Mouse (Mus musculus) heart, embryonic 13.5 days (tissue): ENCODE measurements around the gene Ptges3l. TPM values are rescaled to one million over a fixed set of nuclear protein-coding genes. Genes with fewer than 3 reads are reported as not detected.
"Not testable (repeated sequence)": the region's sequence is repeated elsewhere in the genome, so short reads cannot be mapped to it uniquely, and the experiment has no call there.

Source experiments
- ATAC-seq: fragments of 200-750 bp; cut with Nextera tagmentation; 2 replicates; pipeline ENCODE4 v1.8.0; 2017; ENCODE audit warnings: moderate TSS enrichment; ENCODE audit not compliant: insufficient number of reproducible peaks, low FRiP score, low TSS enrichment; ENCODE audit errors: extremely low read depth
- H3K27ac ChIP-seq: fragments of 300-500 bp; sonication (generic); replicated peaks from 2 replicates; pipeline ENCODE4 v1.5.1; 2015; ENCODE audit warnings: moderate library complexity, mild to moderate bottlenecking, inconsistent platforms
- H3K27me3 ChIP-seq: fragments of 300-500 bp; sonication (generic); replicated peaks from 2 replicates; pipeline ENCODE4 v1.6.1; 2015; ENCODE audit warnings: mild to moderate bottlenecking, inconsistent platforms
- H3K36me3 ChIP-seq: fragments of 300-500 bp; sonication (generic); 2 replicates; pipeline ENCODE4 v1.6.1; 2015; ENCODE audit warnings: mild to moderate bottlenecking, inconsistent platforms
- H3K4me1 ChIP-seq: fragments of 300-500 bp; sonication (generic); 2 replicates; pipeline ENCODE4 v1.6.1; 2015; ENCODE audit warnings: inconsistent platforms
- H3K4me2 ChIP-seq: fragments of 300-500 bp; sonication (generic); 2 replicates; pipeline ENCODE4 v1.6.1; 2015; ENCODE audit warnings: inconsistent platforms, mild to moderate bottlenecking, moderate library complexity
- H3K4me3 ChIP-seq: fragments of 300-500 bp; sonication (generic); 2 replicates; pipeline ENCODE4 v1.5.1; 2015; ENCODE audit warnings: moderate library complexity, mild to moderate bottlenecking, inconsistent platforms
- H3K9ac ChIP-seq: fragments of 300-500 bp; sonication (generic); 2 replicates; pipeline ENCODE4 v1.6.1; 2015; ENCODE audit warnings: inconsistent platforms, mild to moderate bottlenecking, moderate library complexity
- H3K9me3 ChIP-seq: fragments of 300-500 bp; sonication (generic); 2 replicates; pipeline ENCODE4 v1.6.1; 2016; ENCODE audit warnings: inconsistent platforms
- WGBS: fragments of 180-500 bp; shearing (Covaris S2); methylation state at CpG from one replicate; pipeline ENCODE4 v1.1.7; 2015; ENCODE audit warnings: mixed read lengths; 5-methylcytosine and 5-hydroxymethylcytosine counted together
- polyA plus RNA-seq: library from polyadenylated mRNA; unstranded; fragments of >200 nt; fragmentation: Nextera tagmentation; extraction: Ambion mirVana; gene quantifications from 2 replicates; pipeline ENCODE4 v1.2.1, GENCODE M21; 2015

Gene Ptges3l
- polyA plus RNA-seq, 1 experiment from 2014 or later: 71.6 TPM

DNA sequence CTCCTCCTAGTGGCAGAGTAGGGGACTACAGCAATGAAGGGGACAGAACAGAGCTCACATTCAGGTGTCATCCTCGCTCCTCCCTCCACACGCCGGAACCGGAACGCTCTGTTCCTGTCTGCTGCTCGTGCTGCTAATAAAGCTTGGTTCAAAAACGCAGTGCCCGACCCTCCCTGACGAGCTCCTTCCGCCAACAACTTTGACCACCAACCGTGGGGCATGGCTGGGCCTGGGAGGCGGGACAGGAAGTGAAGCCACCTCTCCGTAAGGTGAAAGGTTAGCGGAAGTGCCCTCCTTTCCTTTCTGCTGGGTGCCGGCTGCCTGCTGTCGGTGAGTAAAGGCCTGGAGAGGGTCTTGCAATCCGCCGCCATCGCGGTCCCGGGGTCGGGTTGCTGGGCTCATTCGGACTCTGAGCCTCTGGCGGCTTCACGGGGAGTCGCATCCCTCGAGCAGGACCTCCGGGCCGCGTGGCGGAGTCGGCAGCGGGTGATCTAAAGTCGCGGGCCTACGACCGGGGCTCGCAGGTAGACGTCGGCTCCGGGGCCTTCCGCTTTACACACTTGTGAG, 17.1 kb upstream of the Ptges3l start, which contains the start of gene Rpl27:
Rpl27 (plus strand) TSS at position 172 of the 567 bp plus-strand sequence.
- H3K4me2 ChIP-seq: peak within 1 kb of the TSS; percentile 86
- H3K4me3 ChIP-seq: peak within 1 kb of the TSS; percentile 91
- H3K9ac ChIP-seq: peak within 1 kb of the TSS; percentile 97
- H3K27me3 ChIP-seq: no peaks in the 10 kb centered on the region
- peak within 1 kb of the TSS; percentile 91 for H3K27ac ChIP-seq
- peaks cover 33% of the 10 kb centered on the region for H3K36me3 ChIP-seq
- ATAC-seq: peak; percentile 99
- under 1% methylated on average over 42 of the region's 42 CpGs for WGBS
- H3K9me3 ChIP-seq: no peaks in the 10 kb centered on the region
- peaks cover 21% of the 10 kb centered on the region for H3K4me1 ChIP-seq

DNA sequence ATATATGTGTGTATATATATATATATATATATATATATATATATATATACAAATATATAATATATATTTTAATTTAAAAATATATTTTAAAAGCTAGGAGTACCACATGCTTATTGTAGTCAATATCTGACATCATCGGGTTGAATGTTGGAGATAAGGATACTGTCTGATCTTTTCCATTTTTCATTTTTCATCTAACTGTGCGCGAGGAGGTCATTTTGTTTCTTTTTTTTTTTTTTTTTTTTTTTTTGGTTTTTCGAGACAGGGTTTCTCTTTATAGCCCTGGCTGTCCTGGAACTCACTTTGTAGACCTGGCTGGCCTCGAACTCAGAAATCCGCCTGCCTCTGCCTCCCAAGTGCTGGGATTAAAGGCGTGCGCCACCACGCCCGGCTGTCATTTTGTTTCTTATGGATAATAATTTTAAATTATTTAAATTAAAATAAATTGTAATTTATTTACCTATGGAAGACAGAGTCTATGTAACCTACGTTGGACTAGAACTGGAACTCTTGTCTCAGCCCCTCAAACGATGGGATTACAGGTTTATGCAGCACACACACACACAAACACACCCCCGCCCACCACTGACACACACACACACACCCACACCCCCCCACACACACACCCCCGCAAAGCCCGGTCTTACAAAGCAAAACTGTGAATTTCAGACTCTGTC, 16.5 kb upstream of the Ptges3l start:
- Histone ChIP-seq H3K4me2 (peak overlapping the region; percentile 59), H3K9ac (peak overlapping the region; percentile 70; the same call in 1 of the 2 replicates), H3K36me3 (peaks cover 32% of the 10 kb centered on the region), H3K4me1 (peaks cover 21% of the 10 kb centered on the region), H3K4me3 (peak overlapping the region; percentile 91)
- H3K27ac ChIP-seq, H3K9me3 ChIP-seq, ATAC-seq, H3K27me3 ChIP-seq: not testable (repeated sequence)
- WGBS: 33% methylated on average over 15 of the region's 15 CpGs

DNA sequence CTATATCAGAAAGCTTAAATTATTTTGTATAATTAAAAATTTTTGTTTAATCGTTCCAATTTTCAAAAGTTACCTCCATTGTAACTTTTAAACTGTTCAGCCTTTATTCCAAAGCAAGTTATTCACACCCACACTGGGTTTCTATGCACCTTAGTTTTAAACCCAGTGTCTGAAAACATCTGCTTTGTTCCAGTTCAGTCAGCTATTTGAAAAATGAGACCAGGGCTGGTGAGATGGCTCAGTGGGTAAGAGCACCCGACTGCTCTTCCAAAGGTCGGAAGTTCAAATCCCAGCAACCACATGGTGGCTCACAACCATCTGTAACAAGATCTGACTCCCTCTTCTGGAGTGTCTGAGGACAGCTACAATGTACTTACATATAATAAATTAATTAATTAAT, 12.9 kb upstream of the Ptges3l start:
- H3K9me3 ChIP-seq, ATAC-seq, H3K27ac ChIP-seq, H3K4me3 ChIP-seq, H3K4me1 ChIP-seq, H3K27me3 ChIP-seq, H3K4me2 ChIP-seq, H3K9ac ChIP-seq: not testable (repeated sequence)
- WGBS: 50% methylated on average over 3 of the region's 3 CpGs
- H3K36me3 ChIP-seq: peaks cover 34% of the 10 kb centered on the region

DNA sequence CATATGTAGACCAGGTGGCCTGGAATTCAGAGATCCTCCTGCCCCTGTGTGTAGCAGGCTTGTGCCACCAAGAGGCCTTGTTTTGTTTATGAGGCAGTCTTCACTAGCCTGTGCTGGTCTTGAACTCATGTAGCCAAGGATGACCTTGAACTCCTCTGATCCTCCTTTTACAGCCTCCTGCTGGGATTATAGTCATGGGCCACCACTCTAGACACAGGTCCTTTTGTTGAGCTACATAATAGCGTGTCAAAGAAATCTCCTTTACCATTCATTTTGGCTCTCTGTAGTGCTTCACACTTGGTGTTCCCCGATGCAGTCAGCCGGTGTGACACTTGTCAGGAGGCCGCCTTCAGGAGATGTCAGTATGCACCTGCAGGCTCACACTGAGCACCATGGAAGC, 11.8 kb upstream of the Ptges3l start:
- Histone ChIP-seq H3K27ac (no peak overlapping the region), H3K4me3 (no peak overlapping the region), H3K9ac (no peak overlapping the region), H3K27me3 (no peaks in the 10 kb centered on the region), H3K36me3 (peaks cover 44% of the 10 kb centered on the region), H3K9me3 (no peaks in the 10 kb centered on the region), H3K4me1 (no peaks in the 10 kb centered on the region), H3K4me2 (no peak overlapping the region)
- ATAC-seq: no peak
- WGBS: 75% methylated on average over 4 of the region's 4 CpGs

DNA sequence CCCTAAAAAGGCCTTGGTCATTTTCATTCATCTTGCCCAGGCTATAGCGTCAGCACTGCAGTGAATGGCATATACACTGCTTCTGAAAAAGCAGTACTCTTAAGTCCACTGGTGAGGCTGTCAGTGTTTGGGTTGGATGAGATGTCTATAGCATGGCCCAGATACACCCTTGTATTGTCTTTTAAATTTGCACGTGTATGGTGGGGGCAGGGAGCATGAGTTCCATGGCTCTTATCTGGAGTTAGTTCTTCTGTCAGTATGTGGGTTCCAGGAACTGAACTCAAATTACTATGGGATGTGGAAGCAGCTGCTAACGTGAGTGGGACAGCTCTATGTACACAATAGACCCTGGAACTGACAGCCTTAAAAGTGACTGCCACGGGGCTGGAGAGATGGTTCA, 10.7 kb upstream of the Ptges3l start:
- WGBS: 70% methylated on average over 4 of the region's 4 CpGs

DNA sequence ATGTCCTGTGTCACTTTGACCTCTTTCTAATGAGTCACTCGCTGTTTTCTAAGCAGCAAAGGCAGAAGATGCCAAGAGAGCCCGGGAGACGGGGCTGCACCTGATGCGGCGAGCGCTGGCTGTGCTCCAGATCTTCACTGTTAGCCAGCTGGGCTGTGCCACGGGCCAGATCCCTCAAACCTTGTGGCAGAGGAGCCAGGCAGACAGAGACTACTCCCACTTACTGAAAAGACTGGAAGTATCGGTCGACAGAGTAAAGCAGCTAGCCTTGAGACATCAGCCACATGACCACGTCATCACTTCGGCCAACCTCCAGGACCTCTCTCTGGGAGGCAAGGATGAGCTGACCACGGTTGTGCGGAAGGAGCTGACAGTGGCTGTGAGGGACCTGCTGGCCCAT, 8.3 kb upstream of the Ptges3l start:
- 84% methylated on average over 13 of the region's 13 CpGs for WGBS
- H3K4me2 ChIP-seq: no peak overlapping the region
- no peak for ATAC-seq
- H3K36me3 ChIP-seq: peaks cover 72% of the 10 kb centered on the region
- no peaks in the 10 kb centered on the region for H3K27me3 ChIP-seq
- no peaks in the 10 kb centered on the region for H3K4me1 ChIP-seq
- no peak overlapping the region for H3K27ac ChIP-seq
- H3K9me3 ChIP-seq: no peaks in the 10 kb centered on the region
- no peak overlapping the region for H3K9ac ChIP-seq
- H3K4me3 ChIP-seq: no peak overlapping the region

More for the DNA sequence above, 10.7 kb upstream of the Ptges3l start:
- H3K9me3 ChIP-seq: no peaks in the 10 kb centered on the region
- no peaks in the 10 kb centered on the region for H3K27me3 ChIP-seq
- no peak overlapping the region for H3K9ac ChIP-seq
- no peaks in the 10 kb centered on the region for H3K4me1 ChIP-seq
- no peak overlapping the region for H3K4me2 ChIP-seq
- H3K27ac ChIP-seq: no peak overlapping the region
- H3K36me3 ChIP-seq: peaks cover 55% of the 10 kb centered on the region
- H3K4me3 ChIP-seq: no peak overlapping the region
- ATAC-seq: no peak

DNA sequence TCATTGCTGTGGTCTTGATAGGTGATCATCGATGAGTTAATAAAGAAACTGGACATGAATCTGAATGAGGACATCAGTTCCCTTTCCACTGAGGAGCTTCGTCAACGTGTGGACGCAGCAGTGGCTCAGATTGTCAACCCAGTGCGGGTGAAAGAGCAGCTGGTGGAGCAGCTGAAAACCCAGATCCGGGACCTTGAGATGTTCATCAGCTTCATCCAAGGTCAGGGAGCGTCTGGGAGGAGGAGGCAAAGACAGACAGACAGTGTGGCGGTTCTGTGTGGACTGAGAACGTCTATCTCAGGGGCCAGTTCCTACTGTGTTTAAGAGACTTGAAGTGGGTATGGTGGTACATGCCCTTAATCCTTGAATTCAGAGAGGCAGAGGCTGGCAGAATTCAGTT, 6.2 kb upstream of the Ptges3l start:
- 89% methylated on average over 9 of the region's 9 CpGs for WGBS
- no peaks in the 10 kb centered on the region for H3K9me3 ChIP-seq
- no peaks in the 10 kb centered on the region for H3K27me3 ChIP-seq
- H3K4me2 ChIP-seq: no peak overlapping the region
- H3K27ac ChIP-seq: no peak overlapping the region
- H3K4me3 ChIP-seq: no peak overlapping the region
- H3K9ac ChIP-seq: no peak overlapping the region
- H3K4me1 ChIP-seq: peaks cover 9% of the 10 kb centered on the region
- peaks cover 71% of the 10 kb centered on the region for H3K36me3 ChIP-seq
- ATAC-seq: no peak

DNA sequence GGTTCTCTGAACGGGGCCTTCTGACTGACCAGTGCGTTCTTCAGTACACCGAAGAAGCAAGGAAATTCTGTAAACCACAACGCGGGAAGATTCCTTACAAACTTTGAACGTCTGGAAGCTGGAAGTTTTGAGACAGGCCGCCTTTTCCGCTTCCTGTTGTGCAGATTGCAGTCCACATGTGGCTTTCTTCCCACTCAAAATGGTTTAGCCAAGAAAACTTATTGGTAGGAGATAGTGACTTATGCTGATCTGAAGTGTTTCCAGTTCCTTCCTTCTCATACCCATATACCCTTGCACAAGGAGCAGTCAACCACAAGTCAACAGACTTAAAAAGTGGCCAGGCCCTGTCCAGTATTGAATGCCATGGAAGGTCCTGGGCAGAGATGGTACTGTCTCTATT, 1.0 kb upstream of the Ptges3l start:
- Histone ChIP-seq H3K9me3 (no peaks in the 10 kb centered on the region), H3K4me3 (peak overlapping the region; percentile 94), H3K9ac (peak overlapping the region; percentile 91), H3K36me3 (peaks cover 29% of the 10 kb centered on the region), H3K27me3 (no peaks in the 10 kb centered on the region), H3K27ac (no peak overlapping the region), H3K4me1 (peaks cover 37% of the 10 kb centered on the region), H3K4me2 (peak overlapping the region; percentile 85)
- no peak for ATAC-seq
- 44% methylated on average over 8 of the region's 8 CpGs for WGBS

DNA sequence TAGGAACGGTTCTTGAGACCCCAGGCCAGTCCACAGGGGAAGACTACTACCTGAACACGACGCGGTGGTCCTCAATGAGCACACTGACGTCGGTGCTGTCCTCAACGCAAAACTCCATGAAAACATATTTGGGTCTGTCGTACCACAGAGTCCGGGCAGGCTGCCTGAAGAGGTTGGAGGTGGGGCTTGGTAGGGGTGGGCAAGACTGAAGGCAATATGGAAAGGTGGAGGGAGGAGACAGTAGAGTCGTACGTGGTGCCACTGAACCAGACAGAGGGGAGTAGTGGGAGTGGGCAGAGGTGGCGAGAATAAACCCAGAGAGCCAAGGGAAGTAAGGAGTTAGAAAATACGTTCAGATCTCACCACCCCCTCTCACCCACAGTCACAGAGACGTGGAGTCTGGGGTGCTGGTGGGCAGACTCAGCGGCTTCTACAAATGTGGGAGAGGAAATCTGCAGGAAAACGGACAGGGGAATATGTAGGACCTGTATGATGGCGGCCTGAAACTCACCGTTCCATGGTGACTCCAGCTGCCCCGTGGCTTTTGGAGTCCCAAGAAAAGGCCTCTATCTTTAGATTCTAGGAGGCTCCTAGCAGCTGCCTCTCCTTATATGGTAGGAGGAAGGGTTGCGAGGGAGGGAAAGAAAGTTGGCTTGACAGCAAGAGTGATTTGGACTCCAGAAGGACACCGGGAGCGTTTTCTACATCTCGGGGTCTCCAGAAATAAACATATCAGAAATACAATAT, 855 bp downstream of the Ptges3l start, which contains the start of gene Gm27029:
Gm27029 (minus strand) TSS at position 692 of the 747 bp plus-strand sequence.
- Histone ChIP-seq H3K4me3 (peak within 1 kb of the TSS; percentile 94), H3K27ac (peak within 1 kb of the TSS; percentile 99), H3K27me3 (no peaks in the 10 kb centered on the region), H3K4me1 (peaks cover 37% of the 10 kb centered on the region), H3K4me2 (peak within 1 kb of the TSS; percentile 85), H3K36me3 (peaks cover 29% of the 10 kb centered on the region), H3K9ac (peak within 1 kb of the TSS; percentile 91), H3K9me3 (no peaks in the 10 kb centered on the region)
- ATAC-seq: peak; percentile 44
- WGBS: 2% methylated on average over 23 of the region's 23 CpGs

DNA sequence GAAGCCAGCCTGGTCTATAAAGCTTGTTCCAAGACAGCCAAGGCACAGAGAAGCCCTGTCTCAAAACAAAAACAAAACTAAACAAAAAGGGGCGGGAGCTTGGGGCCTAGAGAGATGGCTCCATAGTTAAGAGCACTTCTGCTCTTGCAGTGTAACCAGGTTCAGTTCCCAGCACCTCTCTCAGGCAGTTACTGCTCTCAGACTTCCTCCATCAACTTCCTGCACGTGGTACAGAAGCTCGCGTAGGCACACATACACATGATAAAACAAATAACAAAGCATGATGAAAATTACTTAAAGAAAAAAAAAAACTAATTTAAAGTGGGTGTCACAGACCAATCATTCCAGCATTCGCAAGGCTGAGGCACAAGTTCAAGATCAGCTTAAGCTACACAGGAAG, 5.0 kb downstream of the Ptges3l start:
- Histone ChIP-seq H3K9me3 (no peaks in the 10 kb centered on the region), H3K4me1 (peaks cover 31% of the 10 kb centered on the region), H3K27ac (no peak overlapping the region), H3K4me3 (no peak overlapping the region), H3K4me2 (no peak overlapping the region), H3K9ac (no peak overlapping the region), H3K36me3 (peaks cover 36% of the 10 kb centered on the region), H3K27me3 (no peaks in the 10 kb centered on the region)
- WGBS: 83% methylated on average over 5 of the region's 5 CpGs
- no peak for ATAC-seq

DNA sequence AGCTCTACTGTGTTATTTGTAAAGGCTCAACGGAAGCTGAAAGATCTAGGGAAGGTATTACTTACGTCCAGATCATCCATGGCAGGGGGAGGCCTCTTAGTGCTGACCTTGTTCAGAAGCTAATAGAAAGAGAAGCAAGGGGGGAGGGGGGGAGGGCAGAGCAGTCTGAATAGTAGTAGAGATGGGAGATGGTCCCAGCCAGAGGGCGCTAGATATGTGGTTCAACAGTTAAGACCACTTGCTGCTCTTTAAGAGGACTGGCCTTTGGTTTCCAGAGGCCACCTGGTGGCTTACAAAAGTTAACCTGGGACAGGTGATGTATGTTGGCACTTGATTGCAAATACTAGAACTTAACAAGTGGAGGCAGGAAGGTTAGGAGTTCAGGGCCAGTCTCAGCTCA, 5.5 kb downstream of the Ptges3l start:
- peaks cover 36% of the 10 kb centered on the region for H3K36me3 ChIP-seq
- no peak overlapping the region for H3K27ac ChIP-seq
- 22% methylated on average over 3 of the region's 3 CpGs for WGBS
- no peak overlapping the region for H3K9ac ChIP-seq
- no peak overlapping the region for H3K4me2 ChIP-seq
- no peaks in the 10 kb centered on the region for H3K9me3 ChIP-seq
- no peaks in the 10 kb centered on the region for H3K27me3 ChIP-seq
- no peak for ATAC-seq
- peaks cover 31% of the 10 kb centered on the region for H3K4me1 ChIP-seq
- no peak overlapping the region for H3K4me3 ChIP-seq
